Mouse (Mus musculus) lung, adult 2 months (tissue): ENCODE results near the gene Clcn2. TPM values are rescaled to one million over a fixed set of nuclear protein-coding genes. Genes with fewer than 3 reads are reported as not detected.
"Not testable (repeated sequence)": the region's sequence is repeated elsewhere in the genome, so short reads cannot be mapped to it uniquely, and the experiment has no call there.

Experiments used
- DNase-seq: peaks from one replicate; pipeline ENCODE4 v3.0.0; 2022
- H3K4me1 ChIP-seq: fragments of 200-500 bp; 2 replicates; pipeline ENCODE4 v1.6.1; 2011; ENCODE audit warnings: low read length; ENCODE audit not compliant: control insufficient read depth, insufficient read depth
- H3K4me3 ChIP-seq: fragments of 200-500 bp; replicated peaks from 2 replicates; pipeline ENCODE3; 2011; ENCODE audit warnings: low read depth, mild to moderate bottlenecking, control low read depth, low read length; ENCODE audit errors: extremely low read depth
- CTCF ChIP-seq: fragments of 200-500 bp; IDR thresholded peaks from 2 replicates; pipeline ENCODE4 v1.5.1; 2011; ENCODE audit warnings: mild to moderate bottlenecking, low read length, control low read depth; ENCODE audit not compliant: insufficient read depth
- POLR2A ChIP-seq: fragments of 200-500 bp; IDR thresholded peaks from 2 replicates; pipeline ENCODE4 v1.6.1; 2011; ENCODE audit warnings: low read depth, mild to moderate bottlenecking, control low read depth, low read length, borderline replicate concordance; ENCODE audit errors: extremely low read depth
- WGBS: fragments of 180-500 bp; shearing (Covaris S2); methylation state at CpG from one replicate; pipeline ENCODE4 v1.1.7; 2018; 5-methylcytosine and 5-hydroxymethylcytosine counted together
- polyA plus RNA-seq: library from polyadenylated mRNA; depleted of rRNA; stranded (reverse); fragments of >200 nt; gene quantifications from 2 replicates; pipeline ENCODE4 v1.2.3, GENCODE M21; 2012

The Clcn2 gene
- polyA plus RNA-seq, 1 experiment = 8.1 TPM

GRCm38 (mm10) chr16:20690774-20691173, 26.8 kb downstream of the Clcn2 start:
- no peak for TF ChIP-seq CTCF
- no peak for TF ChIP-seq POLR2A
- no peak for DNase-seq
- H3K4me1 ChIP-seq = peaks cover 3% of the 10 kb centered on the region
- H3K4me3 ChIP-seq = no peak overlapping the region
- WGBS = 82% methylated on average over 3 of the region's 3 CpGs

GRCm38 (mm10) chr16:20677974-20678675, 39.4 kb downstream of the Clcn2 start:
- peak; percentile 85 for DNase-seq
- 46% methylated on average over 10 of the region's 10 CpGs for WGBS
- Histone ChIP-seq H3K4me3 (no peak overlapping the region), H3K4me1 (peaks cover 16% of the 10 kb centered on the region)
- TF ChIP-seq POLR2A (no peak), CTCF (no peak)

DNA sequence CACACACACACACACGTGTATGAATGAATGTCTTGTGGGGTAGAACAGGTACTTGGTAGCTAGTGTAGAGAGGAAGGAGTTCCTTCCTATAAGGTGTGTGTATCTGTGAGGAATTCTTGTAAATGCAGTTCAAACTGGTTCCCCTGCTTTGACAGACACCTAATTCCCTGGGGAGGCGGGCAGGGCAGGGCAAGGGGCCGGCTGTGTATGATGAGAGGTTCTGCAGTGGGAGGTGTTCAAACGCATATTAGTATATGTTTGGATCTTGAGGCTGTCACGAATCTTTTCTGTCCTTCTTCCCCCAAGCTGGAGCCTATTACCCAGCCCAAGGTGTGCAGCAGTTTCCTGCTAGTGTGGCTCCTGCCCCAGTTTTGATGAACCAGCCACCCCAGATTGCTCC, 40.2 kb downstream of the Clcn2 start:
- H3K4me3 ChIP-seq = no peak overlapping the region
- WGBS = 65% methylated on average over 5 of the region's 5 CpGs
- no peak for TF ChIP-seq CTCF
- TF ChIP-seq POLR2A = no peak
- DNase-seq = no peak
- peaks cover 16% of the 10 kb centered on the region for H3K4me1 ChIP-seq

DNA sequence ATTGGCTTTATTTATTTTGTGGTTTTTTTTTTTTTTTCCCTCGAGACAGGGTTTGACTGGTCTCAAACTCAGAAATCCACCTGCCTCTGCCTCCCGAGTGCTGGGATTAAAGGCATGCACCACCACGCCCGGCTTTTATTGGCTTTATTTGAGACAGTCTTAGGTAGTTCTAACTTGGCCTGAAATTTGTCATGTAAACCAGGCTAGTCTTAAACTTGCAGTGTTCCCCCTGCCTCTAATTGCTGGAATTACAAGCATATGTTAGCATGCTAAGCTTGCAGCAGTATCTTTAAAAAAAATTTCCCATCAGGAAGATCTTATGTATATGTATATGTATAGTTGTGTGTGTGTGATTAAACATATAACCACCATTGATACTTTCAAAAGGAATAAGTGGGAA, 40.8 kb downstream of the Clcn2 start:
- DNase-seq = no peak
- Histone ChIP-seq H3K4me1 (peaks cover 16% of the 10 kb centered on the region), H3K4me3 (no peak overlapping the region)
- no peak for TF ChIP-seq CTCF
- TF ChIP-seq POLR2A = no peak
- WGBS = 82% methylated on average over 4 of the region's 4 CpGs

GRCm38 (mm10) chr16:20675213-20675612, 42.3 kb downstream of the Clcn2 start:
- 80% methylated on average over 6 of the region's 6 CpGs for WGBS
- DNase-seq = no peak
- H3K4me1 ChIP-seq = peaks cover 16% of the 10 kb centered on the region
- no peak overlapping the region for H3K4me3 ChIP-seq
- TF ChIP-seq POLR2A = no peak
- no peak for TF ChIP-seq CTCF

DNA sequence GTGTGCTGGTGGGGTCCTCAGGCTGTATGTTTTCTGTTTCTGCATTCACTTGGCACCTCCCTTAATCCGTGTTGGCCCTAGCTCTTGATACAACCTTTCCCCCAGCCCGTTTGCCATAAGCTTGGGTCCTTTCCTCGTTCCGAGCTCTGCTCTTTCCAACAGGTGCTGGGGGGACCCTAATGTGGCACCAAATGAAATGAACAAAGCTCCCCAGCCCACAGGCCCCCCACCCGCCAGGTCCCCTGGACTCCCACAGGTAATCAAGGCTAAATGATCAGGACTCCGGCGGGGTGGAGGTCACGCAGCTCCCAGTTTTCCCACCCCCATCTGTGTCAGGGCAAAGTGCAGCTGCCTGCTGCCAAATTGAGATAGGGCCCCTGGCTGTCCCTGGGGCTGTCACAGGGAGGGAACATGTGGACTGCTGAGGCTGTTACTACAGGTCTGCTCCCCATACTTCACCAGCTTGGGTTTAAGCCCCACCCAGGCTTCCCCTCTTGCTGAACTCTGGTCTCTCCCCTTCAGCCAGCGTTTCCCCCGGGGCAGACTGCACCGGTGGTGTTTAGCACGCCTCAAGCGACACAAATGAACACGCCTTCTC, 43.7 kb downstream of the Clcn2 start:
- peaks cover 16% of the 10 kb centered on the region for H3K4me1 ChIP-seq
- 3% methylated on average over 14 of the region's 14 CpGs for WGBS
- TF ChIP-seq CTCF (no peak), POLR2A (no peak)
- H3K4me3 ChIP-seq = peak overlapping the region; percentile 73
- no peak for DNase-seq

DNA sequence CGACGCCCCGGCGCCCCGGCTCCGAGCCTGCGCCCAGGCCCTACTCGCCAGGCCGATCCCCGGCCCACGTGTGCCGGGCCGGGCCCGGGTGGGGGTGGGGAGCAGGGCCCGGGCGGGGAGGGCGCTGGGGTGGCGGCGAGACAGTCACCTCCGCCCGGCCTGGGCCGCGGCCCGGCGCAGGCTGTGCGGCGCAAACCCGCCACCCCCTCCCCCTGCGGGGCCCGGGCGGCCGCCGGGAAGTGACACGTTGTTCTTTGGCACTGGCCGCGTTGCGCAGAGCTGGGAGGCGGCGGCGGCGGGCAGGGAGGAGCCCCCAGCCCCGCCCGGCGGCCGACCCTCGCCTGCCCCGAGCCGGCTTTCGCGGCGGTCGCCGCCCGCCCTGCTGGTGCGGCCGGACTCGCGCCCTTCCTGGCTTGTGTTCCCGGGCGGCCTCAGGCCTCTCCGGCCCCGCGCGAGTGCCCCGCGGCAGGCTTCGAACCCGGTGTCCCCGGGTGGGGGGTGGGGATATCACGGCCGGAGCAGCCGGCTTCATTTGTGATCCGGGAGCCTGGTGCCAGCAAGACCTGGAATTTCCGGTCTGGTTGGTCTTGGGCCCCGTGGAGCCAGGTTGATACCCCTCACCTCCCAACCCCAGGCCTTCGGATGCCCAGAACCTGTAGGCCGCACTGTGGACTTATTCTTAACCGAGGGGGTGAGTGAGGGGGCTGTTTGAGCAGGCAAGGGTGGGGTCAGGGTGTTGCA, 44.4 kb downstream of the Clcn2 start:
- no peak for TF ChIP-seq CTCF
- TF ChIP-seq POLR2A = no peak
- DNase-seq = peak; percentile 61
- WGBS = 1% methylated on average over 48 of the region's 78 CpGs
- H3K4me1 ChIP-seq = peaks cover 16% of the 10 kb centered on the region
- H3K4me3 ChIP-seq = peak overlapping the region; percentile 73

GRCm38 (mm10) chr16:20672500-20672902, 45.0 kb downstream of the Clcn2 start:
- WGBS = under 1% methylated on average over 38 of the region's 38 CpGs
- H3K4me1 ChIP-seq = peaks cover 13% of the 10 kb centered on the region
- peak; percentile 96 for DNase-seq
- H3K4me3 ChIP-seq = peak overlapping the region; percentile 73
- TF ChIP-seq POLR2A (peak; percentile 66; the same call in 1 of the 2 replicates), CTCF (no peak)

- WGBS = 22% methylated on average over 6 of the region's 6 CpGs
- no peak for TF ChIP-seq POLR2A
- TF ChIP-seq CTCF = no peak
- DNase-seq = no peak
- Histone ChIP-seq H3K4me3 (no peak overlapping the region), H3K4me1 (peaks cover 12% of the 10 kb centered on the region)
Measured at GRCm38 (mm10) chr16:20671886-20672285, 45.7 kb downstream of the Clcn2 start.

- H3K4me3 ChIP-seq = no peak overlapping the region
- 81% methylated on average over 3 of the region's 3 CpGs for WGBS
- no peak for DNase-seq
- TF ChIP-seq CTCF (no peak), POLR2A (no peak)
- peaks cover 12% of the 10 kb centered on the region for H3K4me1 ChIP-seq
Measured at GRCm38 (mm10) chr16:20670291-20670690, 47.3 kb downstream of the Clcn2 start.

- H3K4me3 ChIP-seq, H3K4me1 ChIP-seq, DNase-seq: not testable (repeated sequence)
- over 99% methylated on average over 5 of the region's 6 CpGs for WGBS
Measured at GRCm38 (mm10) chr16:20668013-20668412, 49.5 kb downstream of the Clcn2 start, which contains the start of gene Eif4g1. TSS of gene Eif4g1 (plus strand) at chr16:20668313.
